ENCODE assay signal across 24 mouse cellular contexts in the genomic region with DNA sequence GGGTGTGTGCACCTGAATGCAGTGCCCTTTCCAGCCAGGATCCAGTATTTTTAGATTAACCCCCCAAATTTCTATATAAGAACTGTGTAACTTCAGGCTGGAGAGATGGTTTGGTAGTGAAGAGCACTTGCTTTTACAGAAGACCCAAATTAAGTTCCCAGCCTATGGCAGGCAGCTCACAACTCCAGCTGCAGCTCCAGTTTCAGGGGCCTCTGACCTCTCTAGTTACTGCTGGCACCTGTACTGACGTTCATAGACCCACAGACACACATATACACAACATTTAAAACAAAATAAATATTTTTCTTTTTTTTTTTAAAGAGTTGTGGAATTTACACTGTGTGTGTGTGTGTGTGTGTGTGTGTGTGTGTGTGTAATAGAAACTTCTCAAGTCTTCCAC.
"Had no signal": no experiment of that assay in that cellular context is flagged by ENCODE, and none has a peak within 500 bp of the region (broad histone marks: within the 10 kb centered on the region; RNA-seq: fewer than 3 reads in every experiment).

No protein-coding gene starts in this region.

- H3K4me2 ChIP-seq: heart, embryonic 11.5 days; heart, embryonic 13.5 days; heart, embryonic 15.5 days; hindbrain, embryonic 12.5 days; hindbrain, embryonic 14.5 days; intestine, embryonic 15.5 days; limb, embryonic 12.5 days had no signal

- H3K27ac ChIP-seq: heart, embryonic 13.5 days; hindbrain, embryonic 10.5 days; hindbrain, embryonic 12.5 days; hindbrain, embryonic 14.5 days; intestine, embryonic 15.5 days; layer of hippocampus, adult 2 months; left cerebral cortex, adult 2 months; limb, embryonic 10.5 days had no signal

- H3K4me3 ChIP-seq: heart, embryonic 13.5 days; heart, embryonic 15.5 days; hindbrain, embryonic 10.5 days; hindbrain, embryonic 12.5 days; intestine, embryonic 15.5 days; layer of hippocampus, adult 2 months; left cerebral cortex, adult 2 months; limb, embryonic 10.5 days; limb, embryonic 12.5 days had no signal

- H3K9me3 ChIP-seq: heart, embryonic 13.5 days; heart, embryonic 15.5 days; hindbrain, embryonic 10.5 days; hindbrain, embryonic 12.5 days; intestine, embryonic 15.5 days; limb, embryonic 10.5 days; limb, embryonic 12.5 days had no signal

- ATAC-seq: hindbrain, embryonic 16.5 days; inflammation-experienced regulatory T-cells, adult 6 months; intestine, postnatal 0 days had no signal

- H3K9ac ChIP-seq: heart, embryonic 13.5 days; heart, embryonic 15.5 days; hindbrain, embryonic 12.5 days; hindbrain, embryonic 14.5 days; intestine, embryonic 15.5 days had no signal

- DNase-seq: gastrocnemius, postnatal 25 days; heart, adult 18-20 months; heart, postnatal 10 days; heart, postnatal 4 days; kidney, adult 18-20 months; kidney, adult 8-10 months; kidney, postnatal 10 days; kidney, postnatal 25 days; kidney, postnatal 4 days; liver had no signal

- H3K27me3 ChIP-seq: heart, embryonic 13.5 days; heart, embryonic 15.5 days; hindbrain, embryonic 12.5 days; intestine, embryonic 15.5 days; limb, embryonic 12.5 days had no signal

- H3K4me1 ChIP-seq: hindbrain, embryonic 10.5 days; hindbrain, embryonic 12.5 days; limb, embryonic 10.5 days had no signal

- H3K36me3 ChIP-seq: intestine, embryonic 15.5 days had no signal
